Mouse (Mus musculus) kidney, postnatal 0 days (tissue): ENCODE measurements around the gene Ovca2. TPM values are rescaled to one million over a fixed set of nuclear protein-coding genes. Genes with fewer than 3 reads are reported as not detected.

Source experiments
- ATAC-seq: fragments of 200-750 bp; cut with Nextera tagmentation; replicated peaks from 2 replicates; pipeline ENCODE4 v1.8.0; 2017; ENCODE audit warnings: low read depth, moderate number of reproducible peaks, moderate TSS enrichment, moderate library complexity; ENCODE audit not compliant: low FRiP score
- DNase-seq: peaks from one replicate; pipeline ENCODE4 v3.0.0-alpha.2; 2016; ENCODE audit warnings: low spot score
- H3K27ac ChIP-seq: fragments of 300-500 bp; sonication (generic); 2 replicates; pipeline ENCODE4 v1.5.1; 2014; ENCODE audit warnings: mild to moderate bottlenecking
- H3K27me3 ChIP-seq: fragments of 300-500 bp; sonication (generic); 2 replicates; pipeline ENCODE4 v1.6.1; 2014; ENCODE audit warnings: low read length, mixed read lengths; ENCODE audit not compliant: insufficient read depth
- H3K36me3 ChIP-seq: fragments of 300-500 bp; sonication (generic); 2 replicates; pipeline ENCODE4 v1.6.1; 2014; ENCODE audit warnings: low read length, mixed read lengths; ENCODE audit not compliant: insufficient read depth
- H3K4me1 ChIP-seq: fragments of 300-500 bp; sonication (generic); replicated peaks from 2 replicates; pipeline ENCODE4 v1.6.1; 2014; ENCODE audit warnings: antibody characterized with exemption, low read length, mixed read lengths; ENCODE audit not compliant: insufficient read depth
- H3K4me2 ChIP-seq: fragments of 300-500 bp; sonication (generic); 2 replicates; pipeline ENCODE4 v1.6.1; 2014; ENCODE audit warnings: mild to moderate bottlenecking, low read length, moderate library complexity, mixed read lengths
- H3K4me3 ChIP-seq: fragments of 300-500 bp; sonication (generic); replicated peaks from 2 replicates; pipeline ENCODE4 v1.5.1; 2014; ENCODE audit warnings: low read depth, low read length
- H3K9ac ChIP-seq: fragments of 300-500 bp; sonication (generic); 2 replicates; pipeline ENCODE4 v1.6.1; 2014; ENCODE audit warnings: low read depth, low read length
- H3K9me3 ChIP-seq: fragments of 300-500 bp; sonication (generic); replicated peaks from 2 replicates; pipeline ENCODE4 v1.6.1; 2016; ENCODE audit warnings: low read length, inconsistent platforms, mixed read lengths
- CTCF ChIP-seq: IDR thresholded peaks from 2 replicates; pipeline ENCODE4 v1.5.1; 2016; ENCODE audit warnings: antibody characterized with exemption, low read depth, mild to moderate bottlenecking, moderate library complexity
- WGBS: fragments of 180-500 bp; shearing (Covaris S2); extraction: QIAGEN DNeasy Blood & Tissue Kit; methylation state at CpG from one replicate; pipeline ENCODE4 v1.1.7; 2014; 5-methylcytosine and 5-hydroxymethylcytosine counted together
- polyA plus RNA-seq: library from polyadenylated mRNA; unstranded; fragments of >200 nt; fragmentation: Nextera tagmentation; extraction: Ambion mirVana; gene quantifications from 2 replicates; pipeline ENCODE4 v1.2.1, GENCODE M21; 2015

The Ovca2 gene
- polyA plus RNA-seq, 1 experiment from 2014 or later = 26.6 TPM

DNA sequence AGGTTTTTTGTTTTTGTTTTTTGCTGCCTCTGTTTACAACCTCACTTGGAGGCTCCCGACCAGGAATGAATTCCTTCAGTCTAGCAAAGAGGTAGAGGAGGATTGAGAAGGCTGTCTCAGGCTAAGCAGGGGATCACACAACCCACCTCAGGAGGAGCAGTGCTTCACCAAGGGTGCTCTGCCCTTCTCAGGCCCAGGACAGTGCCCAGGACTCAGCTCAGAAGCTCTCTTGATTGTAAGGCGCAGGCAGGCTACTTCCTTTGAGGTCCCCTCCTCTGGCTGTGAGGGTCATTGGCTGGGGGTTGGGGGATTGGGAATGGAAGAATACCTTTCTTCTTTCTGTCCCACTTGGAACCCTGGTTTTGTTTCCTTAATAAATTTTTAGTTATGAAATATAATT lies 14.6 kb downstream of the Ovca2 start:
- ATAC-seq = no peak
- Histone ChIP-seq H3K36me3 (peaks cover 25% of the 10 kb centered on the region; the same call in 1 of the 2 replicates), H3K4me1 (peaks cover 31% of the 10 kb centered on the region), H3K27ac (0 out of 2 replicates have a peak overlapping the region, but pooled peaks have one; percentile 66), H3K4me2 (peak overlapping the region; percentile 80), H3K27me3 (0 out of 2 replicates have a peak, but pooled peaks cover 4% of the 10 kb centered on the region), H3K9me3 (no peaks in the 10 kb centered on the region), H3K4me3 (0 out of 2 replicates have a peak overlapping the region, but pooled peaks have one; percentile 63), H3K9ac (no peak overlapping the region)
- no peak for DNase-seq
- 51% methylated on average over 2 of the region's 2 CpGs for WGBS
- no peak for TF ChIP-seq CTCF

- Histone ChIP-seq H3K9ac (0 out of 2 replicates have a peak overlapping the region, but pooled peaks have one; percentile 1), H3K4me2 (peak overlapping the region; percentile 15; the same call in 1 of the 2 replicates), H3K4me1 (peaks cover 30% of the 10 kb centered on the region), H3K36me3 (peaks cover 25% of the 10 kb centered on the region; the same call in 1 of the 2 replicates), H3K9me3 (no peaks in the 10 kb centered on the region), H3K27ac (peak overlapping the region; percentile 66), H3K4me3 (0 out of 2 replicates have a peak overlapping the region, but pooled peaks have one; percentile 2), H3K27me3 (0 out of 2 replicates have a peak, but pooled peaks cover 4% of the 10 kb centered on the region)
- TF ChIP-seq CTCF = no peak
- WGBS = 51% methylated on average over 6 of the region's 6 CpGs
- DNase-seq (no peak), ATAC-seq (no peak)
Observed at GRCm38 (mm10) chr11:75163379-75163778, 15.3 kb downstream of the Ovca2 start.

GRCm38 (mm10) chr11:75162591-75163080 lies 16.0 kb downstream of the Ovca2 start:
- 0 out of 2 replicates have a peak, but pooled peaks cover 4% of the 10 kb centered on the region for H3K27me3 ChIP-seq
- ATAC-seq = no peak
- no peak for TF ChIP-seq CTCF
- peaks cover 25% of the 10 kb centered on the region; the same call in 1 of the 2 replicates for H3K36me3 ChIP-seq
- peaks cover 26% of the 10 kb centered on the region for H3K4me1 ChIP-seq
- WGBS = 71% methylated on average over 12 of the region's 12 CpGs
- H3K4me3 ChIP-seq = no peak overlapping the region
- H3K4me2 ChIP-seq = peak overlapping the region; percentile 15; the same call in 1 of the 2 replicates
- peak overlapping the region; percentile 66 for H3K27ac ChIP-seq
- 0 out of 2 replicates have a peak overlapping the region, but pooled peaks have one; percentile 1 for H3K9ac ChIP-seq
- DNase-seq = no peak
- H3K9me3 ChIP-seq = no peaks in the 10 kb centered on the region

DNA sequence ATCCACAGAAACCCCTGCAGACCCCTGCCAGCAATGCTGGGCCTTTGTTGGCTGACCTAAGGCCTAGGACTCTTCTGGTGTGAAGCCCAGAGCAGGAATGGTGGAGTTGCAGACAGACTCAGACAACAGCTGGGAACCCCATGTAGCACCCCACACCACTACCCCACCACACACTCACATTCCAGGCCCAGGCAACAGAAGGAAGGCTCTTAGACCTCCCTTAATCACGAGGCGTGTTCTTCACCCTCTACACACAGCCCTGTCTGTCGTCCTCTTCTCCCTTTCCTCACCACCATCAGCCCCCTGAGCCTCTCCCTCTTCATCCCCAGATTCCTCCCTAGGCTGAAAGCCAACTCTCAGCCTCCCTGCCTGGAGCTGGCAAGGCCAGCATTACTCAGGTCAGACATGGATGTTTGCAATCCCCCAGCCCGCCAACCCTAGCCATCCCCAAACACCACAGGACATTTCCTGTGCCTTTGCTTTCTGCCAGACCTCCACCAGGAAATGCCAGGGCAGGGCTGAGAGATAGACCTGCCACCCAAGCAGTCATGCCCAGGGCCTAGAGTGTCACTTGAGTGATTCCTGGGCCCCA lies 17.1 kb downstream of the Ovca2 start:
- Histone ChIP-seq H3K27me3 (0 out of 2 replicates have a peak, but pooled peaks cover 4% of the 10 kb centered on the region), H3K9me3 (no peaks in the 10 kb centered on the region), H3K4me1 (peaks cover 20% of the 10 kb centered on the region), H3K27ac (peak overlapping the region; percentile 66), H3K36me3 (peaks cover 25% of the 10 kb centered on the region; the same call in 1 of the 2 replicates), H3K4me3 (no peak overlapping the region), H3K9ac (no peak overlapping the region), H3K4me2 (no peak overlapping the region)
- DNase-seq = no peak
- ATAC-seq = no peak
- WGBS = 53% methylated on average over 4 of the region's 4 CpGs
- no peak for TF ChIP-seq CTCF

DNA sequence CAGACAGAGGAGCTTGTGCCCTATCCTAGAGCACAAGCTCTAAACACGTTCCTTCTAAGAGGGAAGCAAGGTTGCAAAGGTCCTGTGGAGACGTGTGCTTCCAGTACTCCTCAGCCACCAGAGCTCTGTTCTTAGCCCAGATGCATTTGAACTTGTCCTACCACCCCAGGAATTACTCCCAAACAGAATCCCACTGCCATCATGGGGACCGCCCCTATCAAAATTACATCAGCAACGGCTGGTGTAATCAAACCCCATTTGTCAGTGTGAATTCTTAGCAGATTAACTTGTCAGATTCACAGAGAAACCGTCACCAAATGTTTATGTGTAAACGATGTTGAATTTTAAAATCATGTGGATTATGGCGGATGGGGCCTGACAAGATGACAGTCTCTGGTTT lies 17.7 kb downstream of the Ovca2 start:
- peaks cover 25% of the 10 kb centered on the region; the same call in 1 of the 2 replicates for H3K36me3 ChIP-seq
- DNase-seq = no peak

DNA sequence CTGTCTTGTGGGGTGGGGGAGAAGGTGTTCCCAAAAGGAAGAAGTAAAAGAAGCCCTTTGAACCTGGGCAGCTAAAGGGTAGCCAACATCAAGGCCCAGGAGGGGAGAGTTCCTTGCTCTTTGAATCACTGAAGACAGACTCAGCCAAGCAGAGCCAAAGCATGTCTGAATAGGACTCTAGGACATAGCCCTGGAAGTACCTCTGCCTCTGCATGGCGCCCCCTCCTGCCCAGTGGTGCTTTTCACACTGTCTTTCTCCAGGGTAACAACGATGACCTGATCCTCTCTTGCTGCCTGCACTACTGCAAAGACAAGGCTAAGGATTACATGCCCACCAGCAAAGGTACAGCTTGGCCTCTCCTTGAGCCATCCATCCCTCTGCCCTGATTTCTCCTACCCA lies 19.1 kb downstream of the Ovca2 start:
- Histone ChIP-seq H3K9me3 (no peaks in the 10 kb centered on the region), H3K27me3 (no peaks in the 10 kb centered on the region), H3K4me1 (peaks cover 14% of the 10 kb centered on the region), H3K9ac (no peak overlapping the region), H3K4me3 (no peak overlapping the region), H3K4me2 (no peak overlapping the region), H3K27ac (peak overlapping the region; percentile 71), H3K36me3 (peaks cover 18% of the 10 kb centered on the region; the same call in 1 of the 2 replicates)
- DNase-seq (no peak), ATAC-seq (no peak; the same call in 1 of the 2 replicates)
- WGBS = 56% methylated on average over 2 of the region's 2 CpGs
- TF ChIP-seq CTCF = peak; percentile 66

More for the DNA sequence above, 17.7 kb downstream of the Ovca2 start:
- no peak for ATAC-seq
- TF ChIP-seq CTCF = no peak
- Histone ChIP-seq H3K9ac (no peak overlapping the region), H3K4me1 (peaks cover 20% of the 10 kb centered on the region), H3K27ac (peak overlapping the region; percentile 66; the same call in 1 of the 2 replicates), H3K9me3 (no peaks in the 10 kb centered on the region), H3K4me3 (no peak overlapping the region), H3K4me2 (no peak overlapping the region), H3K27me3 (no peaks in the 10 kb centered on the region)
- 70% methylated on average over 7 of the region's 7 CpGs for WGBS
